Mouse (Mus musculus) ES-E14 (cell line): ENCODE results near the gene Smg8.
A peak's percentile ranks its signal among the peaks of the same experiment; 100 is the strongest.

ENCODE experiments used
- CHD2 ChIP-seq: IDR thresholded peaks from 2 replicates; pipeline ENCODE4 v1.6.1; 2014; ENCODE audit warnings: mild to moderate bottlenecking, low read depth, low read length, inconsistent platforms
- ZC3H11A ChIP-seq: IDR thresholded peaks from 2 replicates; pipeline ENCODE4 v1.6.1; 2012; ENCODE audit warnings: low read depth, mild to moderate bottlenecking, inconsistent platforms, low read length, borderline replicate concordance

DNA sequence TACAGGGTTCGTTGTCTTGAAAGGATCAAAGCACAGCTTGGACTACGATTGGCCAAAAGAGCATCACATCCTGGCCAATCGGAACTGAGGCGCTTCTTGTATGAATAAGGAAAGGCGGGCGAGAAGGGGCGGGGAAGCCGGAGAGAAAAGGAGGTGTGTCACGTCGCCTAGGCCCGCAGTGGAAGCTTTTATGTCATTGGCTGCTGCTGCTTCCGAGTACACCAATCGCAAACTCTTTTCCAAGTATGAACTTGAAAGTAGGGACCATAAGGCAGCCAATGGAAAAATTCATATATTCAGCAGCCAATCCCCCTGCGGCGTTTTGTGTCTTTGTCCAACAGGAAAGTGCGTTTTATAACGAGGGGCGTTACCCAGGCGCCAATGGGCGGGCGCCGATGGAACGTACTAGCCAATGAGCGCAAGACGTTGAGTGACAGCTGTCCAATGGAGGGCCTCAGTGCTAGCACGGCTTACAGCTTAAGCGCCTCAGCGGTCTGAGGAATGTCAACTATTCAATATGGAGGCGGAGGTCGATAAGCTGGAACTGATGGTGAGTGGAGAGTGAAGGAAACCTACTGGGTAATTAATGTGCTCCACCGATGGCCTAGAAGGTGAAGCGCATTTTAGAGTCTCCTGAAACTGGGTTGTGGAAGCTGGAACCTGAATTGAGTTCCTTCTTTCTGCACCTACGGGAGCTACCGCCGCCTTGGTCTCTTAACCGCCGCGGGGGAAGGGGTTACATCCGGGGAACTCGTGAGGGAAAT is 22.4 kb upstream of the Smg8 start, which contains the start of gene Ska2:
- TF ChIP-seq CHD2 (peak; percentile 95), ZC3H11A (no peak)
